ENCODE assay signal across 26 mouse cellular contexts in the genomic region with DNA sequence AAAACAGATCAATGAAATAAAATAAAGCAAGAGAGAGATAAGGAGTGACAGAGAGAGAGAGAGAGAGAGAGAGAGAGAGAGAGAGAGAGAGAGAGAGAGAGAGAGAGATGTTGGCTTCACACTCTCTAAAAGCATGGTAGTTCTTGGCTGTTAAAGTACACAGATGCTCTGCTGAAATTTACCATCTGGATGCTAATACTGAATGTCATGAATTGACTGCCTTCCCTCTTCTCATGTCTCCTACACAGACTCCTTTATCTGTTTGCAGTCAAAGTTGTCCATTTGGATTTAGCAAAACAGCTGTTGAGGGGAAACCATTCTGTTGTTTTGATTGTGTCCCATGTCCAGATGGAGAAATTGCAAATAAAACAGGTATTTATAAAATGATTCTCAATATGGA. TPM values are rescaled to one million over a fixed set of nuclear protein-coding genes. Genes with fewer than 3 reads are reported as not detected.
"Had no signal": no experiment of that assay in that cellular context is flagged by ENCODE, and none has a peak within 500 bp of the region (broad histone marks: within the 10 kb centered on the region; RNA-seq: fewer than 3 reads in every experiment).

No protein-coding gene starts in this region.

RNA-seq across cellular contexts. Expression of gene Vmn2r26, which starts 29.2 kb away (rescaled TPM):
- total RNA-seq: gastrocnemius, adult 18-20 months; gastrocnemius, postnatal 14 days; gastrocnemius, postnatal 36 days; heart, postnatal 36 days; hematopoietic stem cell, adult 5-6 weeks; hindbrain, postnatal 0 days; layer of hippocampus, postnatal 36 days; left cerebral cortex, adult 18-20 months; left cerebral cortex, postnatal 25 days; left cerebral cortex, postnatal 4 days; liver, adult 2 months had no signal
- polyA plus RNA-seq: heart, embryonic 11.5 days; heart, embryonic 13.5 days; heart, embryonic 15.5 days; heart, postnatal 0 days; hindbrain, embryonic 13.5 days; hindbrain, embryonic 15.5 days; hindbrain, postnatal 0 days; kidney, adult 2 months; kidney, embryonic 15.5 days; kidney, postnatal 0 days; limb, embryonic 11.5 days; limb, embryonic 13.5 days; limb, embryonic 15.5 days; liver, adult 2 months; liver, embryonic 12.5 days; liver, embryonic 14.5 days; liver, embryonic 16.5 days had no signal
